Mouse (Mus musculus): Measurements from ENCODE around the gene Zfp668. TPM values are rescaled to one million over a fixed set of nuclear protein-coding genes. Genes with fewer than 3 reads are reported as not detected.
A peak's percentile ranks its signal among the peaks of the same experiment; 100 is the strongest.

Zfp668 gene
- polyA plus RNA-seq, 1 experiment from 2014 or later, result 34.7 TPM

- peak within 1 kb of the TSS; percentile 81 for H3K4me3 ChIP-seq
- no peaks in the 10 kb centered on the region for H3K27me3 ChIP-seq (replicated peaks)
- 5% methylated on average over 34 of the region's 38 CpGs for WGBS
- H3K4me1 ChIP-seq, result peaks cover 18% of the 10 kb centered on the region
- H3K36me3 ChIP-seq, result no peaks in the 10 kb centered on the region
- H3K9me3 ChIP-seq, result no peaks in the 10 kb centered on the region
- H3K9ac ChIP-seq, result peak within 1 kb of the TSS; percentile 88
- peak within 1 kb of the TSS; percentile 70 for H3K27ac ChIP-seq
- peak; percentile 82 for ATAC-seq (ENCODE audit: low FRiP score, low read depth)
- H3K4me2 ChIP-seq (replicated peaks), result peak within 1 kb of the TSS; percentile 75
Measured at GRCm38 (mm10) chr7:127824176-127824871, 52.3 kb downstream of the Zfp668 start, which contains the start of the genes Stx4a and Stx1b. Gene Stx4a, plus strand, starts transcription at chr7:127824294. Gene Stx1b, minus strand, starts transcription at chr7:127824549.

- Histone ChIP-seq H3K4me2 (replicated peaks) (peak overlapping the region; percentile 75), H3K27ac (no peak overlapping the region), H3K27me3 (replicated peaks) (no peaks in the 10 kb centered on the region), H3K36me3 (no peaks in the 10 kb centered on the region), H3K9ac (peak overlapping the region; percentile 88), H3K4me1 (peaks cover 18% of the 10 kb centered on the region), H3K9me3 (no peaks in the 10 kb centered on the region), H3K4me3 (peak overlapping the region; percentile 81)
- ATAC-seq (ENCODE audit: low FRiP score, low read depth), result peak; percentile 42
- 67% methylated on average over 11 of the region's 11 CpGs for WGBS
Measured at GRCm38 (mm10) chr7:127823236-127824171, 53.1 kb downstream of the Zfp668 start.

- Histone ChIP-seq H3K4me3 (no peak overlapping the region), H3K27me3 (replicated peaks) (no peaks in the 10 kb centered on the region), H3K9me3 (no peaks in the 10 kb centered on the region), H3K9ac (no peak overlapping the region), H3K4me1 (peaks cover 18% of the 10 kb centered on the region), H3K36me3 (0 out of 2 replicates have a peak, but pooled peaks cover under 1% of the 10 kb centered on the region), H3K4me2 (replicated peaks) (no peak overlapping the region), H3K27ac (no peak overlapping the region)
- 93% methylated on average over 3 of the region's 3 CpGs for WGBS
- ATAC-seq (ENCODE audit: low FRiP score, low read depth), result no peak
Measured at GRCm38 (mm10) chr7:127822494-127822893, 54.1 kb downstream of the Zfp668 start.

- Histone ChIP-seq H3K27ac (no peak overlapping the region), H3K4me2 (replicated peaks) (no peak overlapping the region), H3K4me3 (no peak overlapping the region), H3K27me3 (replicated peaks) (no peaks in the 10 kb centered on the region), H3K9ac (no peak overlapping the region), H3K36me3 (0 out of 2 replicates have a peak, but pooled peaks cover 3% of the 10 kb centered on the region), H3K9me3 (no peaks in the 10 kb centered on the region), H3K4me1 (peaks cover 21% of the 10 kb centered on the region)
- no peak for ATAC-seq (ENCODE audit: low FRiP score, low read depth)
- WGBS, result 76% methylated on average over 13 of the region's 13 CpGs
Measured at GRCm38 (mm10) chr7:127820836-127821509, 55.7 kb downstream of the Zfp668 start.

GRCm38 (mm10) chr7:127817776-127818175 is 58.9 kb downstream of the Zfp668 start:
- Histone ChIP-seq H3K4me2 (replicated peaks) (no peak overlapping the region), H3K27ac (no peak overlapping the region), H3K4me3 (no peak overlapping the region), H3K36me3 (peaks cover 11% of the 10 kb centered on the region), H3K9ac (no peak overlapping the region), H3K27me3 (replicated peaks) (no peaks in the 10 kb centered on the region), H3K9me3 (no peaks in the 10 kb centered on the region), H3K4me1 (peaks cover 11% of the 10 kb centered on the region)
- 90% methylated on average over 5 of the region's 5 CpGs for WGBS
- ATAC-seq (ENCODE audit: low FRiP score, low read depth), result no peak

- H3K4me1 ChIP-seq, result peaks cover 11% of the 10 kb centered on the region; the same call in 1 of the 2 replicates
- no peaks in the 10 kb centered on the region for H3K27me3 ChIP-seq (replicated peaks)
- no peak overlapping the region for H3K4me3 ChIP-seq
- no peak overlapping the region for H3K4me2 ChIP-seq (replicated peaks)
- ATAC-seq (ENCODE audit: low FRiP score, low read depth), result no peak
- H3K36me3 ChIP-seq, result peaks cover 16% of the 10 kb centered on the region
- no peak overlapping the region for H3K27ac ChIP-seq
- H3K9me3 ChIP-seq, result no peaks in the 10 kb centered on the region
- no peak overlapping the region for H3K9ac ChIP-seq
- 82% methylated on average over 7 of the region's 7 CpGs for WGBS
Measured at GRCm38 (mm10) chr7:127817053-127817452, 59.6 kb downstream of the Zfp668 start.

GRCm38 (mm10) chr7:127815954-127816821 is 60.4 kb downstream of the Zfp668 start:
- ATAC-seq (ENCODE audit: low FRiP score, low read depth), result no peak
- 71% methylated on average over 15 of the region's 15 CpGs for WGBS
- H3K4me3 ChIP-seq, result no peak overlapping the region
- peak overlapping the region; percentile 5; the same call in 1 of the 2 replicates for H3K9ac ChIP-seq
- H3K36me3 ChIP-seq, result peaks cover 20% of the 10 kb centered on the region
- peaks cover 11% of the 10 kb centered on the region; the same call in 1 of the 2 replicates for H3K4me1 ChIP-seq
- no peak overlapping the region for H3K27ac ChIP-seq
- no peaks in the 10 kb centered on the region for H3K27me3 ChIP-seq (replicated peaks)
- H3K4me2 ChIP-seq (replicated peaks), result no peak overlapping the region
- no peaks in the 10 kb centered on the region for H3K9me3 ChIP-seq

GRCm38 (mm10) chr7:127815116-127815665 is 61.4 kb downstream of the Zfp668 start:
- no peaks in the 10 kb centered on the region for H3K27me3 ChIP-seq (replicated peaks)
- peaks cover 30% of the 10 kb centered on the region for H3K36me3 ChIP-seq

GRCm38 (mm10) chr7:127814241-127814921 is 62.2 kb downstream of the Zfp668 start:
- 85% methylated on average over 19 of the region's 19 CpGs for WGBS
- H3K27ac ChIP-seq, result no peak overlapping the region
- H3K9me3 ChIP-seq, result no peaks in the 10 kb centered on the region
- H3K36me3 ChIP-seq, result peaks cover 30% of the 10 kb centered on the region
- H3K4me1 ChIP-seq, result peaks cover 7% of the 10 kb centered on the region; the same call in 1 of the 2 replicates
- H3K9ac ChIP-seq, result no peak overlapping the region
- H3K4me2 ChIP-seq (replicated peaks), result no peak overlapping the region
- no peak overlapping the region for H3K4me3 ChIP-seq
- H3K27me3 ChIP-seq (replicated peaks), result no peaks in the 10 kb centered on the region
- ATAC-seq (ENCODE audit: low FRiP score, low read depth), result no peak

More at GRCm38 (mm10) chr7:127815116-127815665, 61.4 kb downstream of the Zfp668 start:
- 91% methylated on average over 15 of the region's 15 CpGs for WGBS
- Histone ChIP-seq H3K9me3 (no peaks in the 10 kb centered on the region), H3K9ac (no peak overlapping the region), H3K4me3 (no peak overlapping the region), H3K4me2 (replicated peaks) (no peak overlapping the region), H3K4me1 (peaks cover 7% of the 10 kb centered on the region; the same call in 1 of the 2 replicates), H3K27ac (no peak overlapping the region)
- no peak for ATAC-seq (ENCODE audit: low FRiP score, low read depth)

GRCm38 (mm10) chr7:127813821-127814220 is 62.8 kb downstream of the Zfp668 start:
- 80% methylated on average over 4 of the region's 4 CpGs for WGBS
- Histone ChIP-seq H3K27me3 (replicated peaks) (no peaks in the 10 kb centered on the region), H3K36me3 (peaks cover 30% of the 10 kb centered on the region), H3K9ac (no peak overlapping the region), H3K4me3 (no peak overlapping the region), H3K9me3 (no peaks in the 10 kb centered on the region), H3K4me1 (peaks cover 7% of the 10 kb centered on the region; the same call in 1 of the 2 replicates), H3K27ac (no peak overlapping the region), H3K4me2 (replicated peaks) (no peak overlapping the region)
- no peak for ATAC-seq (ENCODE audit: low FRiP score, low read depth)
